Mouse (Mus musculus): ENCODE data around the gene Gm13287.
"Not testable (repeated sequence)": the region's sequence is repeated elsewhere in the genome, so short reads cannot be mapped to it uniquely, and the experiment has no call there.

Gm13287 gene

GRCm38 (mm10) chr4:88797097-88797496, 6.0 kb upstream of the Gm13287 start, which contains the start of gene Gm13279:
TSS of gene Gm13279 (plus strand) at chr4:88797397.
- DNase-seq (ENCODE audit: low read depth, low spot score) = not testable (repeated sequence)

- DNase-seq (ENCODE audit: low read depth, low spot score) = not testable (repeated sequence)
These were observed 3.7 kb upstream of the Gm13287 start, which contains the start of gene Gm13285 for GRCm38 (mm10) chr4:88799365-88799764. TSS of gene Gm13285 (plus strand) at chr4:88799665.

- not testable (repeated sequence) for DNase-seq (ENCODE audit: low read depth, low spot score)
These were observed 2.2 kb downstream of the Gm13287 start, which contains the start of gene Gm13288 for GRCm38 (mm10) chr4:88805231-88805630. TSS of gene Gm13288 (plus strand) at chr4:88805531.

- not testable (repeated sequence) for DNase-seq (ENCODE audit: low read depth, low spot score)
These were observed 2.7 kb downstream of the Gm13287 start for GRCm38 (mm10) chr4:88805761-88806160.

- DNase-seq (ENCODE audit: low read depth, low spot score) = no peak
These were observed 12.9 kb downstream of the Gm13287 start, which contains the start of gene Ifna7 for GRCm38 (mm10) chr4:88815928-88816327. TSS of gene Ifna7 (plus strand) at chr4:88816228.

GRCm38 (mm10) chr4:88819659-88820058, 16.6 kb downstream of the Gm13287 start, which contains the start of gene Ifna11:
TSS of gene Ifna11 (plus strand) at chr4:88819959.
- DNase-seq (ENCODE audit: low read depth, low spot score) = no peak

- peak; percentile 64 for DNase-seq (ENCODE audit: low read depth, low spot score)
These were observed 19.9 kb downstream of the Gm13287 start for GRCm38 (mm10) chr4:88822995-88823394.

GRCm38 (mm10) chr4:88827116-88827515, 24.1 kb downstream of the Gm13287 start, which contains the start of gene Ifna6:
TSS of gene Ifna6 (plus strand) at chr4:88827416.
- DNase-seq (ENCODE audit: low read depth, low spot score) = not testable (repeated sequence)

GRCm38 (mm10) chr4:88830523-88830922, 27.5 kb downstream of the Gm13287 start:
- DNase-seq (ENCODE audit: low read depth, low spot score) = peak; percentile 65

GRCm38 (mm10) chr4:88835225-88835624, 32.2 kb downstream of the Gm13287 start, which contains the start of gene Ifna5:
TSS of gene Ifna5 (plus strand) at chr4:88835525.
- not testable (repeated sequence) for DNase-seq (ENCODE audit: low read depth, low spot score)

GRCm38 (mm10) chr4:88838828-88839227, 35.8 kb downstream of the Gm13287 start:
- peak; percentile 60 for DNase-seq (ENCODE audit: low read depth, low spot score)

- no peak for DNase-seq (ENCODE audit: low read depth, low spot score)
These were observed 37.0 kb downstream of the Gm13287 start for GRCm38 (mm10) chr4:88840058-88840457.

GRCm38 (mm10) chr4:88841438-88841911, 38.4 kb downstream of the Gm13287 start, which contains the start of gene Ifna4:
TSS of gene Ifna4 (plus strand) at chr4:88841861.
- DNase-seq (ENCODE audit: low read depth, low spot score) = no peak

- DNase-seq (ENCODE audit: low read depth, low spot score) = peak; percentile 53
These were observed 42.3 kb downstream of the Gm13287 start for GRCm38 (mm10) chr4:88845334-88845733.

GRCm38 (mm10) chr4:88849698-88850097, 46.6 kb downstream of the Gm13287 start, which contains the start of gene Ifna1:
TSS of gene Ifna1 (plus strand) at chr4:88850087.
- DNase-seq (ENCODE audit: low read depth, low spot score) = no peak

- DNase-seq (ENCODE audit: low read depth, low spot score) = no peak
These were observed 48.1 kb downstream of the Gm13287 start for GRCm38 (mm10) chr4:88851026-88851763.

Data from CD4-positive, CD25-positive, alpha-beta regulatory T cell, adult 2 months (primary cell).